Mouse (Mus musculus): Measurements from ENCODE around the gene Rfx8. TPM values are rescaled to one million over a fixed set of nuclear protein-coding genes. Genes with fewer than 3 reads are reported as not detected.

Gene Rfx8
- polyA plus RNA-seq, 1 experiment, result 37.8 TPM

GRCm38 (mm10) chr1:39645905-39646759 is 74.7 kb downstream of the Rfx8 start:
- TF ChIP-seq POLR2A (IDR thresholded peaks at IDR 0.05; ENCODE audit: control insufficient read depth, low read depth, low read length), result no peak
- TF ChIP-seq CTCF (IDR thresholded peaks at IDR 0.05; ENCODE audit: control insufficient read depth, insufficient read depth, insufficient replicate concordance, low read depth, low read length), result no peak
- Histone ChIP-seq H3K36me3 (ENCODE audit: control insufficient read depth, insufficient read depth, low read length) (no peaks in the 10 kb centered on the region), H3K27me3 (ENCODE audit: control insufficient read depth, insufficient read depth, low read length) (no peaks in the 10 kb centered on the region), H3K4me1 (ENCODE audit: control insufficient read depth, insufficient read depth, low read length) (peaks cover 4% of the 10 kb centered on the region), H3K4me3 (ENCODE audit: control insufficient read depth, low read depth, low read length) (no peak overlapping the region), H3K27ac (ENCODE audit: control insufficient read depth, insufficient read depth, low read depth, low read length) (no peak overlapping the region)

DNA sequence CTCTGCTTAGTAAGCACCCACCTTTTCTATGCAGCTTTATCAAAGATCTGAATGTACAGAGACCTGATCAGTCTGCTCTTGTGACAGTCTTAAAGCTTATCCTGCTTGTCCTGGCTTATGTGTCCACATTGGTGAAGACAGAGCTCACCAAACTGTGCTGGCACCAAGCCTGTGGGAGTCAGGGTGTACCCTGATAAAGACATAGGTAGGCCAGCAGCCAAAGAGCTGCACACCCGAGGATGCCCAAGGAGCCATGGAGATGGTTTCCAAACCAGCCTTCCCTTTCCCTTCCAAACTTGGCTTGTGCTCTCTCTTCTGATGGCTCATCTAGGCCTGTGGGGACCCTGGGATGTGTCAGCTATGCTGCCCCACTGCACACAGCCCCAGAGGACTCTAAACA is 76.5 kb downstream of the Rfx8 start:
- TF ChIP-seq CTCF (IDR thresholded peaks at IDR 0.05; ENCODE audit: control insufficient read depth, insufficient read depth, insufficient replicate concordance, low read depth, low read length), result no peak
- no peak for TF ChIP-seq POLR2A (IDR thresholded peaks at IDR 0.05; ENCODE audit: control insufficient read depth, low read depth, low read length)
- Histone ChIP-seq H3K27me3 (ENCODE audit: control insufficient read depth, insufficient read depth, low read length) (no peaks in the 10 kb centered on the region), H3K36me3 (ENCODE audit: control insufficient read depth, insufficient read depth, low read length) (no peaks in the 10 kb centered on the region)

DNA sequence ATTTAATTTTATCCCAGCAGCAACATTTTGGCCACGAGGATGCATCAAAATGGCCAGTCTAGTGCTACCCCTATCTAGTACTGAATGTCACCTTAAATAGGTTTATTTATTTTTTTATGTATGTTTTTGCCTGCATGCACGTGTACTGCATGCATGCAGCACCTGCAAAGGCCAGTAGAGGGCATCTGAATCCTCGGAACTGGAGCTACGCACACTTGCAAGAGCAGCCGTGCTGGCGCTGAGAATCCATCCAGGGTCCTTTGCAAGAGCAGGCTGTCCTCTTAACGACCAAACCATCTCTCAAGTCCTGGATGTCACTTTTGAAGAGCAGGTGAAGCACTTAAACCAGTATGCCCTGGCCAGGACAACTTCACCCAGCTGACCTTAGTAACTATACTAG is 79.1 kb downstream of the Rfx8 start:
- Histone ChIP-seq H3K4me3 (ENCODE audit: control insufficient read depth, low read depth, low read length) (no peak overlapping the region), H3K36me3 (ENCODE audit: control insufficient read depth, insufficient read depth, low read length) (no peaks in the 10 kb centered on the region), H3K27ac (ENCODE audit: control insufficient read depth, insufficient read depth, low read depth, low read length) (no peak overlapping the region), H3K27me3 (ENCODE audit: control insufficient read depth, insufficient read depth, low read length) (no peaks in the 10 kb centered on the region), H3K4me1 (ENCODE audit: control insufficient read depth, insufficient read depth, low read length) (no peaks in the 10 kb centered on the region)
- no peak for TF ChIP-seq POLR2A (IDR thresholded peaks at IDR 0.05; ENCODE audit: control insufficient read depth, low read depth, low read length)
- peak; percentile 20; the same call in 1 of the 2 replicates for TF ChIP-seq CTCF (IDR thresholded peaks at IDR 0.05; ENCODE audit: control insufficient read depth, insufficient read depth, insufficient replicate concordance, low read depth, low read length)

More for the DNA sequence above, 76.5 kb downstream of the Rfx8 start:
- no peak overlapping the region for H3K27ac ChIP-seq (ENCODE audit: control insufficient read depth, insufficient read depth, low read depth, low read length)
- H3K4me1 ChIP-seq (ENCODE audit: control insufficient read depth, insufficient read depth, low read length), result no peaks in the 10 kb centered on the region
- no peak overlapping the region for H3K4me3 ChIP-seq (ENCODE audit: control insufficient read depth, low read depth, low read length)

DNA sequence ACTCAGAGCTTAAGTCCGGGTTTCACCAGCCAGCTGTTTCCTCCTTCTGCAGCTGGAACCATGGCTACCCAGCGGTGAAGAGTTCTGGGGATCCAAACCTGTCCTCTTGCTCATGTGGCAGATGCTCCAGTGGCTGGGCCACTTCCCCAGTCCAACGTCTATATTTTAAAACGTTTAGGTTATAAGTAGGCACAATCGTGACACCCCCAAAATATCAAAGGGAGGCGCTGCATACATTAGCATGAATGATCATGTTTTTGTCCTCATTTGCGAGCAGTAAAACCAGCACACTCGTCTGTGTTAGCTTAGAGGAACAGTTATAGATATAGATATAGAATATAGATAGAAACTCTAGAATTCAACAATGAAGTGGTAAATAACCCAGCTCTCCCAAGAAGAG is 83.7 kb downstream of the Rfx8 start:
- Histone ChIP-seq H3K36me3 (ENCODE audit: control insufficient read depth, insufficient read depth, low read length) (no peaks in the 10 kb centered on the region), H3K27me3 (ENCODE audit: control insufficient read depth, insufficient read depth, low read length) (no peaks in the 10 kb centered on the region), H3K27ac (ENCODE audit: control insufficient read depth, insufficient read depth, low read depth, low read length) (no peak overlapping the region), H3K4me3 (ENCODE audit: control insufficient read depth, low read depth, low read length) (no peak overlapping the region), H3K4me1 (ENCODE audit: control insufficient read depth, insufficient read depth, low read length) (no peaks in the 10 kb centered on the region)
- TF ChIP-seq POLR2A (IDR thresholded peaks at IDR 0.05; ENCODE audit: control insufficient read depth, low read depth, low read length) (no peak), CTCF (IDR thresholded peaks at IDR 0.05; ENCODE audit: control insufficient read depth, insufficient read depth, insufficient replicate concordance, low read depth, low read length) (no peak)

- Histone ChIP-seq H3K4me3 (ENCODE audit: control insufficient read depth, low read depth, low read length) (no peak overlapping the region), H3K4me1 (ENCODE audit: control insufficient read depth, insufficient read depth, low read length) (no peaks in the 10 kb centered on the region), H3K27ac (ENCODE audit: control insufficient read depth, insufficient read depth, low read depth, low read length) (no peak overlapping the region), H3K27me3 (ENCODE audit: control insufficient read depth, insufficient read depth, low read length) (no peaks in the 10 kb centered on the region), H3K36me3 (ENCODE audit: control insufficient read depth, insufficient read depth, low read length) (no peaks in the 10 kb centered on the region)
- TF ChIP-seq POLR2A (IDR thresholded peaks at IDR 0.05; ENCODE audit: control insufficient read depth, low read depth, low read length) (no peak), CTCF (IDR thresholded peaks at IDR 0.05; ENCODE audit: control insufficient read depth, insufficient read depth, insufficient replicate concordance, low read depth, low read length) (no peak)
Observed at GRCm38 (mm10) chr1:39636660-39637059, 84.1 kb downstream of the Rfx8 start.

GRCm38 (mm10) chr1:39636196-39636595 is 84.6 kb downstream of the Rfx8 start:
- no peaks in the 10 kb centered on the region for H3K27me3 ChIP-seq (ENCODE audit: control insufficient read depth, insufficient read depth, low read length)
- no peaks in the 10 kb centered on the region for H3K4me1 ChIP-seq (ENCODE audit: control insufficient read depth, insufficient read depth, low read length)
- TF ChIP-seq CTCF (IDR thresholded peaks at IDR 0.05; ENCODE audit: control insufficient read depth, insufficient read depth, insufficient replicate concordance, low read depth, low read length) (no peak), POLR2A (IDR thresholded peaks at IDR 0.05; ENCODE audit: control insufficient read depth, low read depth, low read length) (no peak)
- H3K27ac ChIP-seq (ENCODE audit: control insufficient read depth, insufficient read depth, low read depth, low read length), result no peak overlapping the region
- H3K36me3 ChIP-seq (ENCODE audit: control insufficient read depth, insufficient read depth, low read length), result no peaks in the 10 kb centered on the region
- H3K4me3 ChIP-seq (ENCODE audit: control insufficient read depth, low read depth, low read length), result no peak overlapping the region

GRCm38 (mm10) chr1:39628606-39629005 is 92.2 kb downstream of the Rfx8 start:
- TF ChIP-seq CTCF (IDR thresholded peaks at IDR 0.05; ENCODE audit: control insufficient read depth, insufficient read depth, insufficient replicate concordance, low read depth, low read length) (no peak), POLR2A (IDR thresholded peaks at IDR 0.05; ENCODE audit: control insufficient read depth, low read depth, low read length) (no peak)
- H3K27me3 ChIP-seq (ENCODE audit: control insufficient read depth, insufficient read depth, low read length), result no peaks in the 10 kb centered on the region
- no peaks in the 10 kb centered on the region; the same call in 1 of the 2 replicates for H3K4me1 ChIP-seq (ENCODE audit: control insufficient read depth, insufficient read depth, low read length)
- H3K27ac ChIP-seq (ENCODE audit: control insufficient read depth, insufficient read depth, low read depth, low read length), result no peak overlapping the region
- peak overlapping the region; percentile 52 for H3K4me3 ChIP-seq (ENCODE audit: control insufficient read depth, low read depth, low read length)
- no peaks in the 10 kb centered on the region for H3K36me3 ChIP-seq (ENCODE audit: control insufficient read depth, insufficient read depth, low read length)

All from testis, adult 2 months (tissue).